Mouse (Mus musculus): Measurements from ENCODE around the gene Cryzl1. TPM values are rescaled to one million over a fixed set of nuclear protein-coding genes. Genes with fewer than 3 reads are reported as not detected.

Gene Cryzl1
- total RNA-seq, 2 experiments from 2014 or later, result 15.1 to 19.4 TPM

- no peak for DNase-seq
Measured at GRCm38 (mm10) chr16:91740184-91740917, 11.6 kb upstream of the Cryzl1 start.

- DNase-seq, result no peak
Measured at GRCm38 (mm10) chr16:91738505-91738904, 9.7 kb upstream of the Cryzl1 start.

- no peak for DNase-seq
Measured at GRCm38 (mm10) chr16:91736046-91736816, 7.5 kb upstream of the Cryzl1 start.

GRCm38 (mm10) chr16:91734771-91735170 is 6.0 kb upstream of the Cryzl1 start:
- no peak for DNase-seq

GRCm38 (mm10) chr16:91732816-91733215 is 4.0 kb upstream of the Cryzl1 start:
- no peak for DNase-seq

- peak; percentile 19 for DNase-seq
Measured at GRCm38 (mm10) chr16:91730446-91730845, 1.7 kb upstream of the Cryzl1 start.

- DNase-seq, result peak; percentile 59
Measured at GRCm38 (mm10) chr16:91729821-91730441, 1.2 kb upstream of the Cryzl1 start.

- DNase-seq, result peak; percentile 96
Measured at GRCm38 (mm10) chr16:91729066-91729482, 299 bp upstream of the Cryzl1 start, which contains the start of gene Itsn1. Gene Itsn1 (plus strand): TSS chr16:91729281.

GRCm38 (mm10) chr16:91727433-91727832 is 1.3 kb downstream of the Cryzl1 start:
- no peak for DNase-seq

GRCm38 (mm10) chr16:91724247-91724646 is 4.5 kb downstream of the Cryzl1 start:
- peak; percentile 38 for DNase-seq

GRCm38 (mm10) chr16:91717399-91717798 is 11.4 kb downstream of the Cryzl1 start:
- no peak for DNase-seq

GRCm38 (mm10) chr16:91716927-91717349 is 11.8 kb downstream of the Cryzl1 start:
- peak; percentile 13 for DNase-seq

GRCm38 (mm10) chr16:91710241-91710640 is 18.5 kb downstream of the Cryzl1 start:
- no peak for DNase-seq

- no peak for DNase-seq
Measured at GRCm38 (mm10) chr16:91704603-91705340, 24.0 kb downstream of the Cryzl1 start.

- no peak for DNase-seq
Measured at GRCm38 (mm10) chr16:91702771-91703188, 26.0 kb downstream of the Cryzl1 start.

- no peak for DNase-seq
Measured at GRCm38 (mm10) chr16:91701908-91702307, 26.9 kb downstream of the Cryzl1 start.

- DNase-seq, result no peak
Measured at GRCm38 (mm10) chr16:91698995-91699394, 29.8 kb downstream of the Cryzl1 start.

- peak; percentile 26 for DNase-seq
Measured at GRCm38 (mm10) chr16:91695108-91695755, 33.5 kb downstream of the Cryzl1 start.

- DNase-seq, result peak; percentile 83
Measured at GRCm38 (mm10) chr16:91694455-91695084, 34.2 kb downstream of the Cryzl1 start.

GRCm38 (mm10) chr16:91689791-91690190 is 39.0 kb downstream of the Cryzl1 start:
- no peak for DNase-seq
